Mouse (Mus musculus) neural tube, embryonic 15.5 days (tissue): ENCODE measurements at regions not wholly inside any gene's neighbourhood (a gene's known extent, or its start where the extent isn't known, plus 50 kb on each side); places are given as distances from the start of the nearest gene placed in this dataset.
"Not testable (repeated sequence)": the region's sequence is repeated elsewhere in the genome, so short reads cannot be mapped to it uniquely, and the experiment has no call there.

Experiments used
- ATAC-seq: fragments of 200-750 bp; cut with Nextera tagmentation; 2 replicates; pipeline ENCODE4 v1.8.0; 2017; ENCODE audit warnings: mild to moderate bottlenecking, moderate TSS enrichment, moderate library complexity; ENCODE audit not compliant: low FRiP score
- H3K27ac ChIP-seq: fragments of 300-500 bp; sonication (generic); replicated peaks from 2 replicates; pipeline ENCODE4 v1.5.1; 2015; ENCODE audit warnings: mild to moderate bottlenecking, inconsistent platforms
- H3K27me3 ChIP-seq: fragments of 300-500 bp; sonication (generic); replicated peaks from 2 replicates; pipeline ENCODE4 v1.6.1; 2015; ENCODE audit warnings: inconsistent platforms
- H3K36me3 ChIP-seq: fragments of 300-500 bp; sonication (generic); 2 replicates; pipeline ENCODE4 v1.6.1; 2015; ENCODE audit warnings: inconsistent platforms
- H3K4me1 ChIP-seq: fragments of 300-500 bp; sonication (generic); 2 replicates; pipeline ENCODE4 v1.6.1; 2015; ENCODE audit warnings: inconsistent platforms
- H3K4me2 ChIP-seq: fragments of 300-500 bp; sonication (generic); 2 replicates; pipeline ENCODE4 v1.6.1; 2015; ENCODE audit warnings: inconsistent platforms, mild to moderate bottlenecking, moderate library complexity
- H3K4me3 ChIP-seq: fragments of 300-500 bp; sonication (generic); replicated peaks from 2 replicates; pipeline ENCODE4 v1.5.1; 2015; ENCODE audit warnings: mild to moderate bottlenecking, inconsistent platforms
- H3K9ac ChIP-seq: fragments of 300-500 bp; sonication (generic); replicated peaks from 2 replicates; pipeline ENCODE4 v1.6.1; 2015; ENCODE audit warnings: mild to moderate bottlenecking, inconsistent platforms
- H3K9me3 ChIP-seq: fragments of 300-500 bp; sonication (generic); replicated peaks from 2 replicates; pipeline ENCODE4 v1.6.1; 2016; ENCODE audit warnings: inconsistent platforms
- WGBS: fragments of 180-500 bp; shearing (Covaris S2); methylation state at CpG from one replicate; pipeline ENCODE4 v1.1.7; 2015; ENCODE audit warnings: mixed read lengths; 5-methylcytosine and 5-hydroxymethylcytosine counted together

DNA sequence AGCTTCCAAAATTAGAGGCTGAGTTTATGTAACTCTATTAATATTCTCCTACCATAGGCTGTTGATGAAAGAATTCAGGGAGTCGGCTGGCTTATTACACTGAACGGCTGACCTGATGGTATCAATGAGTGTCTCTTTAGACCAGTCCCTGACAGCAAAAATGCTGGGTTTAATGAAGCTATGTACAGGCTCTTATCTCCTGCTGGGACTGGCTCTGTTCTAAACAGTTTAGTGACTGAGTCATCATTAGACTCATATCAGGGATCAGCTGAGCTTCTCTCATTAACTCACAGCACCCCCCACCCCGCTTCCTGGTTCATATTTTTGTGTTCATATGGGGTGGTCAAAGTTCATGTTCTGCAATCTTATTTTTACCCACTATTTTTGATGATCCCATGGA, 299.0 kb downstream of the Atxn7l3b start:
- no peak for ATAC-seq
- Histone ChIP-seq H3K27ac (no peak overlapping the region), H3K27me3 (no peaks in the 10 kb centered on the region), H3K36me3 (no peaks in the 10 kb centered on the region), H3K4me2 (no peak overlapping the region), H3K9ac (no peak overlapping the region), H3K9me3 (no peaks in the 10 kb centered on the region), H3K4me1 (no peaks in the 10 kb centered on the region), H3K4me3 (no peak overlapping the region)
- 81% methylated on average over 3 of the region's 3 CpGs for WGBS

DNA sequence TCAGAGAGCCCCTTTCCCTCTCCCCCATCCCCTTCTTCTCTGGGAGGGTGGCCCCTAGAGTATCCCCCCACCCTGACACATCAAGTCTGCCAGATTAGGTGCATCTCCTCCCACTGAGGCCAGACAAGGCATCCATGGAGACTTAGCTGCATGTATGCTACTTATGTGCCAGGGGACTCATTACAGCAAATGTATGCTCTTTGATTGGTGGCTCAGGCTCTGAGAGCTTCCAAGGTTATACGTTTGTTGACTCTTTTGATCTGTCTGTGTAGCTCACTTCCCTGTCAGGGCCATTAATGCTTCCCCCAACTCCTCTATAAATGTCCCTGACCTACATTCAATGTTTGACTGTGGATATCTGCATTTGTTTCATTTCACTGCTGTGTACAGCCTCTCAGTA, 293.6 kb downstream of the Atxn7l3b start:
- H3K27ac ChIP-seq, result no peak overlapping the region
- H3K36me3 ChIP-seq, result no peaks in the 10 kb centered on the region
- no peaks in the 10 kb centered on the region for H3K9me3 ChIP-seq
- H3K9ac ChIP-seq, result no peak overlapping the region
- WGBS, result 52% methylated on average over 1 of the region's 1 CpGs
- H3K27me3 ChIP-seq, result no peaks in the 10 kb centered on the region
- ATAC-seq, result no peak
- H3K4me2 ChIP-seq, result no peak overlapping the region
- H3K4me3 ChIP-seq, result no peak overlapping the region
- no peaks in the 10 kb centered on the region for H3K4me1 ChIP-seq

DNA sequence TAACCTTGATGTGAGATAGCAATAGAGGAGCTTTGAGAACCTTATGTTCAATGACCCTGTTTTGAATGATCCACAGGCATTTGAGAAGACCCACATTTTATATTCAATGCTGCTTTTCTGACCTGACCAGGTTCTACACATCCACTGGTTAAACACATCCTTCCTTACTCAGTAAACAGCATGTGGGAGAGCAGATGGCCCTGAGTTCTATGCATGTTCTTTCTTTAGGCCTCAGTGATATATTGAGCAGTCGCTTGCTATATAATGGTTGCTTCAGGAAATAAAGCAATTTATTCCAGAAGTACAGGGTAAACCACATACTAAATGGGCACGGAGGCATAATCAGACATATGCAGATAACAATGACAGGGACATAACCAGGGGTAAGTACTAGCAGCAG, 292.2 kb downstream of the Atxn7l3b start:
- 68% methylated on average over 2 of the region's 2 CpGs for WGBS
- no peak for ATAC-seq

DNA sequence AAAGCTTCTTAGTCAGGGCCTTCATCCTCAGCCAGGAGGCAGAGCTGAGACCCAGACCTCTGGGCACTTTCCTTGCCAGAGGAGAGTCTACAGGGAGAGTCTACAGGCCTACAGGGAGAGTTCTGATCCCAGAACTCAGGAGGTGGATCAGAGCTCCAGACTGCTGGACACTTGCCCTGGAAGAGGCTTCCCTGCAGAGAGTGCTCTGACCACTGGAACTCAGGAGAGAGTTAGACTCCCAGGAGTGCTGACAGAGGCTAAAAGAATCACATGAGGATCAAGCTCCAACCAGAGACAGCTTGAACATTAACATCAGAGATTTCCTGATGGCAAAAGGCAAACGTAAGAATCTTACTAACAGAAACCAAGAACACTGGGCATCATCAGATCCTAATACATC, 288.2 kb downstream of the Atxn7l3b start:
- H3K36me3 ChIP-seq, H3K27me3 ChIP-seq, ATAC-seq, H3K4me2 ChIP-seq, H3K27ac ChIP-seq, H3K4me1 ChIP-seq, H3K9ac ChIP-seq, H3K4me3 ChIP-seq, H3K9me3 ChIP-seq: not testable (repeated sequence)
- WGBS, result 74% methylated on average over 1 of the region's 1 CpGs

More for the DNA sequence above, 292.2 kb downstream of the Atxn7l3b start:
- H3K36me3 ChIP-seq, result no peaks in the 10 kb centered on the region
- no peak overlapping the region for H3K4me3 ChIP-seq
- H3K4me2 ChIP-seq, result no peak overlapping the region
- no peaks in the 10 kb centered on the region for H3K9me3 ChIP-seq
- no peak overlapping the region for H3K27ac ChIP-seq
- H3K4me1 ChIP-seq, result no peaks in the 10 kb centered on the region
- H3K9ac ChIP-seq, result no peak overlapping the region
- H3K27me3 ChIP-seq, result no peaks in the 10 kb centered on the region

DNA sequence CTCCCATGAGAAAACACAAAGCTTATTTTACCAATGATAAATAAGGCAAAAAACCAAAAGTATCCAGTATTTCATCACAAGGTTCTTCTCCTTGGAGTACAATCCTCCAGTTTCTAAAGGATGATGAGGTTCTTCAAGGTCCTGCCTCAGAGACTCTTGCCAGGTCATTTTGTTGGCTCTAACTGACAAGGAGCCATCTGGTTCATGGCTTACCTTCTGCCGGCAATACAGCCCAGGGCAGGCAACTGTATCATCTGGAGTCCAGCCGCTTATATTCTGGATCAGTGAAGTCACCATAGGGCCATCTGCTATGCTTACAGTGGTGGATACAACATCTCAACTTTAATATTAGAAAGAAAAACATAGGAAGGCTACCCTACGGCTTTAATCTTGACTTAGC, 279.8 kb downstream of the Atxn7l3b start:
- Histone ChIP-seq H3K27me3 (no peaks in the 10 kb centered on the region), H3K9me3 (no peaks in the 10 kb centered on the region), H3K4me2 (no peak overlapping the region), H3K27ac (no peak overlapping the region), H3K9ac (no peak overlapping the region), H3K4me1 (no peaks in the 10 kb centered on the region), H3K36me3 (no peaks in the 10 kb centered on the region), H3K4me3 (no peak overlapping the region)
- no peak for ATAC-seq
- WGBS, result 88% methylated on average over 3 of the region's 3 CpGs
